ENCODE assay signal across 8 mouse cellular contexts in genomic region chr5:125251885-125252615, GRCm38 (mm10).
DNase-seq lines count a peak whose midpoint lies in the region; ATAC-seq lines count a peak whose summit lies in the region.

No protein-coding gene starts in this region.

- no peak overlapping the region for H3K9ac ChIP-seq in heart, embryonic 16.5 days (ENCODE audit: low read length)
- H3K9ac ChIP-seq in forebrain, embryonic 15.5 days (replicated peaks): no peak overlapping the region

- no peak overlapping the region for H3K4me2 ChIP-seq in heart, embryonic 16.5 days (ENCODE audit: low read depth, low read length)
- H3K4me2 ChIP-seq in forebrain, embryonic 15.5 days (replicated peaks): no peak overlapping the region

- ATAC-seq in heart, embryonic 16.5 days (replicated peaks; ENCODE audit: extremely low read depth, insufficient read depth, low FRiP score): peak; percentile 28; the same call in 1 of the 2 replicates
- no peak for ATAC-seq in forebrain, embryonic 15.5 days (replicated peaks)

- H3K9me3 ChIP-seq in heart, embryonic 16.5 days (replicated peaks; ENCODE audit: control insufficient read depth, low read length): peaks cover 5% of the 10 kb centered on the region
- no peaks in the 10 kb centered on the region for H3K9me3 ChIP-seq in forebrain, embryonic 15.5 days

- no peaks in the 10 kb centered on the region for H3K27me3 ChIP-seq in heart, embryonic 16.5 days (ENCODE audit: control insufficient read depth, insufficient read depth, low read length)
- H3K27me3 ChIP-seq in forebrain, embryonic 15.5 days: no peaks in the 10 kb centered on the region
- H3K27me3 ChIP-seq in splenic B cell, adult 2 months (ENCODE audit: control insufficient read depth, insufficient read depth, low read length, poor library complexity, severe bottlenecking): no peaks in the 10 kb centered on the region; the same call in none of the 2 replicates

- H3K27ac ChIP-seq in heart, embryonic 16.5 days (ENCODE audit: low read length): no peak overlapping the region
- H3K27ac ChIP-seq in forebrain, embryonic 15.5 days (replicated peaks): peak overlapping the region; percentile 36; the same call in 1 of the 2 replicates

- no peak overlapping the region for H3K4me3 ChIP-seq in heart, embryonic 16.5 days (ENCODE audit: low read length)
- no peak overlapping the region for H3K4me3 ChIP-seq in forebrain, embryonic 15.5 days

- DNase-seq in heart, adult 9 months (ENCODE audit: low spot score in 2 of 2): no peak
- DNase-seq in ovary, adult 18-20 months (ENCODE audit: low spot score): peak; percentile 44
- no peak for DNase-seq in ovary, postnatal 10 days (ENCODE audit: low spot score)
- DNase-seq in splenic B cell, adult 2 months (ENCODE audit: low read depth, low spot score): peak; percentile 16
- DNase-seq in frontal cortex, postnatal 25 days (ENCODE audit: low spot score in 2 of 2): no peak
- no peak for DNase-seq in yolk sac, embryonic 10.5 days (ENCODE audit: low spot score)

- WGBS in heart, embryonic 16.5 days: 45% methylated on average over 15 of the region's 15 CpGs
- WGBS in forebrain, embryonic 15.5 days: 61% methylated on average over 15 of the region's 15 CpGs

- peaks cover 6% of the 10 kb centered on the region for H3K4me1 ChIP-seq in heart, embryonic 16.5 days (ENCODE audit: control insufficient read depth, insufficient read depth, low read length)
- no peaks in the 10 kb centered on the region for H3K4me1 ChIP-seq in forebrain, embryonic 15.5 days

- no peaks in the 10 kb centered on the region for H3K36me3 ChIP-seq in heart, embryonic 16.5 days (ENCODE audit: control insufficient read depth, insufficient read depth)
- H3K36me3 ChIP-seq in forebrain, embryonic 15.5 days: no peaks in the 10 kb centered on the region
- H3K36me3 ChIP-seq in splenic B cell, adult 2 months (ENCODE audit: control insufficient read depth, insufficient read depth, low read length, poor library complexity, severe bottlenecking): no peaks in the 10 kb centered on the region

Comparison
In these comparisons a context has a peak if more than half of its experiments do, and no peak if none do; other contexts are left out.
1. DNase-seq: peak in ovary, adult 18-20 months (single experiment) and splenic B cell, adult 2 months (single experiment); none in heart, adult 9 months (0 of 2), ovary, postnatal 10 days (single experiment), frontal cortex, postnatal 25 days (0 of 2) and yolk sac, embryonic 10.5 days (single experiment).